Mouse (Mus musculus) intestine, embryonic 15.5 days (tissue): ENCODE measurements at regions not wholly inside any gene's neighbourhood (a gene's known extent, or its start where the extent isn't known, plus 50 kb on each side); places are given as distances from the start of the nearest gene placed in this dataset.

Experiments used
- ATAC-seq: fragments of 200-750 bp; cut with Nextera tagmentation; 2 replicates; pipeline ENCODE4 v1.8.0; 2017; ENCODE audit warnings: moderate TSS enrichment, moderate library complexity
- H3K27ac ChIP-seq: fragments of 300-500 bp; sonication (generic); 2 replicates; pipeline ENCODE4 v1.5.1; 2015; ENCODE audit warnings: mild to moderate bottlenecking, inconsistent platforms
- H3K27me3 ChIP-seq: fragments of 300-500 bp; sonication (generic); replicated peaks from 2 replicates; pipeline ENCODE4 v1.6.1; 2015; ENCODE audit warnings: inconsistent platforms
- H3K36me3 ChIP-seq: fragments of 300-500 bp; sonication (generic); 2 replicates; pipeline ENCODE4 v1.6.1; 2015; ENCODE audit warnings: inconsistent platforms
- H3K4me1 ChIP-seq: fragments of 300-500 bp; sonication (generic); replicated peaks from 2 replicates; pipeline ENCODE4 v1.6.1; 2015; ENCODE audit warnings: inconsistent platforms
- H3K4me2 ChIP-seq: fragments of 300-500 bp; sonication (generic); replicated peaks from 2 replicates; pipeline ENCODE4 v1.6.1; 2015; ENCODE audit warnings: mild to moderate bottlenecking, inconsistent platforms
- H3K4me3 ChIP-seq: fragments of 300-500 bp; sonication (generic); replicated peaks from 2 replicates; pipeline ENCODE4 v1.5.1; 2015; ENCODE audit warnings: inconsistent platforms
- H3K9ac ChIP-seq: fragments of 300-500 bp; sonication (generic); 2 replicates; pipeline ENCODE4 v1.6.1; 2015; ENCODE audit warnings: inconsistent platforms
- H3K9me3 ChIP-seq: fragments of 300-500 bp; sonication (generic); 2 replicates; pipeline ENCODE4 v1.6.1; 2016; ENCODE audit warnings: inconsistent platforms
- WGBS: fragments of 180-500 bp; shearing (Covaris S2); methylation state at CpG from one replicate; pipeline ENCODE4 v1.1.7; 2015; 5-methylcytosine and 5-hydroxymethylcytosine counted together

DNA sequence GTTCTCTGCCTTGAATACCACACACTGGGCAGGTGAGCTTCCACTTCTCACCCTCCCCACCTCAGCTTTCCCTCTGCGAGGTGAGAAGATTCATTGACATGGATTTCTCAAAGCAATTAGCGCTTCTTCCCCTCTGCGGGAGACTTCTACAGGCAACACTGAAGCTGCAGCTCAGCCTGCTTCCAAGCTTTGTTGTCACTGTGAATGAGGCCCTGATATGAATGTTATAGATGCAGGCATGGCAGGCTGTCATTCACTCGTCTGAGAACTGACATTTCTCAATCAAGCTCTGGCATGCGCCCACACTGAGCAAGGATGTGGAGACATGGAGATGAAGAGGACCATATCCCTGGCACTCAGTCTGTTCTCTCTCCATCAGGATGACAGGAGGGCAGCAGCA lies 52.2 kb upstream of the Slc24a4 start:
- WGBS: 33% methylated on average over 5 of the region's 5 CpGs
- Histone ChIP-seq H3K4me3 (no peak overlapping the region), H3K36me3 (no peaks in the 10 kb centered on the region), H3K9me3 (no peaks in the 10 kb centered on the region), H3K27ac (no peak overlapping the region), H3K9ac (no peak overlapping the region), H3K27me3 (no peaks in the 10 kb centered on the region), H3K4me2 (no peak overlapping the region), H3K4me1 (no peaks in the 10 kb centered on the region)
- no peak for ATAC-seq
